Mouse (Mus musculus): ENCODE results near the gene Nmral1. TPM values are rescaled to one million over a fixed set of nuclear protein-coding genes. Genes with fewer than 3 reads are reported as not detected.
"Not testable (repeated sequence)": the region's sequence is repeated elsewhere in the genome, so short reads cannot be mapped to it uniquely, and the experiment has no call there.

Nmral1 gene
- polyA plus RNA-seq, 1 experiment = 45.1 TPM

GRCm38 (mm10) chr16:4762437-4762836 lies 43.3 kb upstream of the Nmral1 start:
- Histone ChIP-seq H3ac (ENCODE audit: control insufficient read depth, insufficient read length, low read depth) (no peak overlapping the region), H3K36me3 (ENCODE audit: control insufficient read depth, insufficient read depth) (peaks cover 43% of the 10 kb centered on the region), H3K4me3 (ENCODE audit: insufficient read depth, poor library complexity, severe bottlenecking) (no peak overlapping the region), H3K79me3 (ENCODE audit: low read depth) (peaks cover 2% of the 10 kb centered on the region), H3K27me3 (ENCODE audit: control insufficient read depth, insufficient read depth, insufficient read length) (no peaks in the 10 kb centered on the region), H3K79me2 (ENCODE audit: control insufficient read depth, insufficient read depth) (peaks cover 16% of the 10 kb centered on the region)
- TF ChIP-seq MYOG (IDR thresholded peaks at IDR 0.05; ENCODE audit: control insufficient read depth, extremely low read depth, insufficient read length) = no peak
- TF ChIP-seq MAX (IDR thresholded peaks at IDR 0.05) = no peak
- TF ChIP-seq CEBPB (IDR thresholded peaks at IDR 0.05; ENCODE audit: low read depth) = no peak
- no peak for TF ChIP-seq CTCF (IDR thresholded peaks at IDR 0.05; ENCODE audit: control insufficient read depth, insufficient read depth, insufficient read length)
- TF ChIP-seq FOSL1 (IDR thresholded peaks at IDR 0.05; ENCODE audit: insufficient read depth, low read length, poor library complexity, severe bottlenecking) = no peak

GRCm38 (mm10) chr16:4756660-4757335 lies 37.6 kb upstream of the Nmral1 start:
- H3K36me3 ChIP-seq (ENCODE audit: control insufficient read depth, insufficient read depth); H3K27me3 ChIP-seq (ENCODE audit: control insufficient read depth, insufficient read depth, insufficient read length); H3K4me3 ChIP-seq (ENCODE audit: insufficient read depth, poor library complexity, severe bottlenecking); H3K79me3 ChIP-seq (ENCODE audit: low read depth); H3ac ChIP-seq (ENCODE audit: control insufficient read depth, insufficient read length, low read depth): not testable (repeated sequence)
- peaks cover 16% of the 10 kb centered on the region for H3K79me2 ChIP-seq (ENCODE audit: control insufficient read depth, insufficient read depth)

- TF ChIP-seq MYOG (IDR thresholded peaks at IDR 0.05; ENCODE audit: control insufficient read depth, extremely low read depth, insufficient read length) (no peak), CEBPB (IDR thresholded peaks at IDR 0.05; ENCODE audit: low read depth) (no peak), MYOD1 (IDR thresholded peaks at IDR 0.05; ENCODE audit: control insufficient read depth, insufficient read length, low read depth) (no peak), USF1 (IDR thresholded peaks at IDR 0.05; ENCODE audit: low read depth) (no peak), CTCF (IDR thresholded peaks at IDR 0.05; ENCODE audit: control insufficient read depth, insufficient read depth, insufficient read length) (no peak), FOSL1 (IDR thresholded peaks at IDR 0.05; ENCODE audit: insufficient read depth, low read length, poor library complexity, severe bottlenecking) (no peak), MAX (IDR thresholded peaks at IDR 0.05) (no peak)
- H3K79me2 ChIP-seq (ENCODE audit: control insufficient read depth, insufficient read depth) = peaks cover 8% of the 10 kb centered on the region
These were observed 34.9 kb upstream of the Nmral1 start for GRCm38 (mm10) chr16:4754045-4754444.

GRCm38 (mm10) chr16:4752155-4752554 lies 33.0 kb upstream of the Nmral1 start:
- Histone ChIP-seq H3K4me3 (ENCODE audit: insufficient read depth, poor library complexity, severe bottlenecking) (no peak overlapping the region), H3ac (ENCODE audit: control insufficient read depth, insufficient read length, low read depth) (no peak overlapping the region), H3K79me3 (ENCODE audit: low read depth) (peaks cover 1% of the 10 kb centered on the region), H3K79me2 (ENCODE audit: control insufficient read depth, insufficient read depth) (no peaks in the 10 kb centered on the region), H3K27me3 (ENCODE audit: control insufficient read depth, insufficient read depth, insufficient read length) (no peaks in the 10 kb centered on the region), H3K36me3 (ENCODE audit: control insufficient read depth, insufficient read depth) (no peaks in the 10 kb centered on the region)
- no peak for TF ChIP-seq MYOG (IDR thresholded peaks at IDR 0.05; ENCODE audit: control insufficient read depth, extremely low read depth, insufficient read length)
- no peak for TF ChIP-seq CTCF (IDR thresholded peaks at IDR 0.05; ENCODE audit: control insufficient read depth, insufficient read depth, insufficient read length)
- TF ChIP-seq MAX (IDR thresholded peaks at IDR 0.05) = no peak
- no peak for TF ChIP-seq FOSL1 (IDR thresholded peaks at IDR 0.05; ENCODE audit: insufficient read depth, low read length, poor library complexity, severe bottlenecking)
- TF ChIP-seq CEBPB (IDR thresholded peaks at IDR 0.05; ENCODE audit: low read depth) = no peak
- no peak for TF ChIP-seq USF1 (IDR thresholded peaks at IDR 0.05; ENCODE audit: low read depth)

More at GRCm38 (mm10) chr16:4754045-4754444, 34.9 kb upstream of the Nmral1 start:
- H3K36me3 ChIP-seq (ENCODE audit: control insufficient read depth, insufficient read depth) = no peaks in the 10 kb centered on the region
- peaks cover 1% of the 10 kb centered on the region for H3K79me3 ChIP-seq (ENCODE audit: low read depth)
- H3K4me3 ChIP-seq (ENCODE audit: insufficient read depth, poor library complexity, severe bottlenecking) = no peak overlapping the region
- no peaks in the 10 kb centered on the region for H3K27me3 ChIP-seq (ENCODE audit: control insufficient read depth, insufficient read depth, insufficient read length)
- H3ac ChIP-seq (ENCODE audit: control insufficient read depth, insufficient read length, low read depth) = no peak overlapping the region

- Histone ChIP-seq H3ac (ENCODE audit: control insufficient read depth, insufficient read length, low read depth) (no peak overlapping the region), H3K27me3 (ENCODE audit: control insufficient read depth, insufficient read depth, insufficient read length) (no peaks in the 10 kb centered on the region), H3K79me2 (ENCODE audit: control insufficient read depth, insufficient read depth) (peaks cover 32% of the 10 kb centered on the region), H3K4me3 (ENCODE audit: insufficient read depth, poor library complexity, severe bottlenecking) (no peak overlapping the region), H3K36me3 (ENCODE audit: control insufficient read depth, insufficient read depth) (no peaks in the 10 kb centered on the region), H3K79me3 (ENCODE audit: low read depth) (peaks cover 8% of the 10 kb centered on the region)
- TF ChIP-seq MAX (IDR thresholded peaks at IDR 0.05) (no peak), FOSL1 (IDR thresholded peaks at IDR 0.05; ENCODE audit: insufficient read depth, low read length, poor library complexity, severe bottlenecking) (no peak), CEBPB (IDR thresholded peaks at IDR 0.05; ENCODE audit: low read depth) (no peak), MYOD1 (IDR thresholded peaks at IDR 0.05; ENCODE audit: control insufficient read depth, insufficient read length, low read depth) (no peak), MYOG (IDR thresholded peaks at IDR 0.05; ENCODE audit: control insufficient read depth, extremely low read depth, insufficient read length) (no peak), CTCF (IDR thresholded peaks at IDR 0.05; ENCODE audit: control insufficient read depth, insufficient read depth, insufficient read length) (no peak), USF1 (IDR thresholded peaks at IDR 0.05; ENCODE audit: low read depth) (no peak)
These were observed 23.0 kb upstream of the Nmral1 start for GRCm38 (mm10) chr16:4742186-4742585.

GRCm38 (mm10) chr16:4739994-4740393 lies 20.8 kb upstream of the Nmral1 start:
- no peak overlapping the region for H3ac ChIP-seq (ENCODE audit: control insufficient read depth, insufficient read length, low read depth)
- H3K36me3 ChIP-seq (ENCODE audit: control insufficient read depth, insufficient read depth) = no peaks in the 10 kb centered on the region
- H3K79me2 ChIP-seq (ENCODE audit: control insufficient read depth, insufficient read depth) = peaks cover 41% of the 10 kb centered on the region
- no peak for TF ChIP-seq MAX (IDR thresholded peaks at IDR 0.05)
- no peak for TF ChIP-seq CTCF (IDR thresholded peaks at IDR 0.05; ENCODE audit: control insufficient read depth, insufficient read depth, insufficient read length)
- no peak for TF ChIP-seq USF1 (IDR thresholded peaks at IDR 0.05; ENCODE audit: low read depth)
- no peak for TF ChIP-seq MYOG (IDR thresholded peaks at IDR 0.05; ENCODE audit: control insufficient read depth, extremely low read depth, insufficient read length)
- TF ChIP-seq FOSL1 (IDR thresholded peaks at IDR 0.05; ENCODE audit: insufficient read depth, low read length, poor library complexity, severe bottlenecking) = no peak
- no peak for TF ChIP-seq MYOD1 (IDR thresholded peaks at IDR 0.05; ENCODE audit: control insufficient read depth, insufficient read length, low read depth)
- TF ChIP-seq CEBPB (IDR thresholded peaks at IDR 0.05; ENCODE audit: low read depth) = no peak
- H3K27me3 ChIP-seq (ENCODE audit: control insufficient read depth, insufficient read depth, insufficient read length) = no peaks in the 10 kb centered on the region
- no peak overlapping the region for H3K4me3 ChIP-seq (ENCODE audit: insufficient read depth, poor library complexity, severe bottlenecking)
- peaks cover 11% of the 10 kb centered on the region for H3K79me3 ChIP-seq (ENCODE audit: low read depth)
